Mouse (Mus musculus) CH12.LX (cell line): Measurements from ENCODE around the gene Gm49486. TPM values are rescaled to one million over a fixed set of nuclear protein-coding genes. Genes with fewer than 3 reads are reported as not detected.

ENCODE experiments used
- DNase-seq: peaks from one replicate; pipeline ENCODE4 v3.0.0-alpha.2; 2013; ENCODE audit errors: extremely low read depth
- H3K27ac ChIP-seq: 2 replicates; pipeline ENCODE4 v1.5.1; 2012; ENCODE audit warnings: low read depth, mild to moderate bottlenecking, control low read depth, moderate library complexity; ENCODE audit not compliant: insufficient read depth
- H3K27me3 ChIP-seq: replicated peaks from 2 replicates; pipeline ENCODE3; 2012; ENCODE audit warnings: inconsistent platforms
- H3K36me3 ChIP-seq, 2 experiments: replicated peaks in 1 of 2; 2 replicates each; pipeline versions ENCODE3 to v1.6.1; 2012; ENCODE audit warnings: inconsistent platforms in 1 of 2, low read length in 1 of 2, mild to moderate bottlenecking in 1 of 2, mixed read lengths in 1 of 2, moderate library complexity in 1 of 2; ENCODE audit not compliant: control insufficient read depth in 1 of 2, insufficient read depth in 1 of 2
- H3K4me1 ChIP-seq, 2 experiments: 2 replicates each; pipeline ENCODE4 v1.6.1; 2012; ENCODE audit warnings: inconsistent platforms in 1 of 2, moderate library complexity in 1 of 2; ENCODE audit not compliant: insufficient read depth in 2 of 2, control insufficient read depth in 1 of 2
- H3K4me2 ChIP-seq: 2 replicates; pipeline ENCODE4 v1.6.1; 2012; ENCODE audit warnings: low read depth, mild to moderate bottlenecking, control low read depth; ENCODE audit not compliant: poor library complexity, insufficient read depth, severe bottlenecking
- H3K4me3 ChIP-seq, 3 experiments: fragments of 150-350 bp in 1 of 3; sonication (generic) in 1 of 3; replicated peaks in 1 of 3; 2 replicates each; pipeline versions ENCODE3 to v1.5.1; 2011 to 2012; ENCODE audit warnings: low read depth in 2 of 3, low read length in 2 of 3, mild to moderate bottlenecking in 2 of 3, moderate library complexity in 2 of 3, control low read depth in 1 of 3, improper control_type of control experiment in 1 of 3, inconsistent platforms in 1 of 3, mixed read lengths in 1 of 3; ENCODE audit not compliant: poor library complexity in 1 of 3
- H3K79me2 ChIP-seq: replicated peaks from 2 replicates; pipeline ENCODE4 v1.6.1; 2012; ENCODE audit warnings: mild to moderate bottlenecking, moderate library complexity; ENCODE audit not compliant: control insufficient read depth, poor library complexity, insufficient read depth, severe bottlenecking; ENCODE audit errors: extremely low read depth
- H3K9ac ChIP-seq: 2 replicates; pipeline ENCODE4 v1.6.1; 2012; ENCODE audit warnings: low read depth, mild to moderate bottlenecking, control low read depth, moderate library complexity; ENCODE audit not compliant: insufficient read depth
- H3K9me3 ChIP-seq: replicated peaks from 2 replicates; pipeline ENCODE3; 2012; ENCODE audit warnings: low read length, inconsistent platforms, mixed read lengths
- CHD2 ChIP-seq: IDR thresholded peaks from 2 replicates; pipeline ENCODE4 v1.6.1; 2011; ENCODE audit warnings: low read length, improper control_type of control experiment
- CTCF ChIP-seq, 2 experiments: IDR thresholded peaks in 1 of 2; conservative IDR thresholded peaks in 1 of 2; 2 replicates each; pipeline ENCODE4 v1.5.1; 2011 to 2012; ENCODE audit warnings: low read depth in 2 of 2, low read length in 2 of 2, improper control_type of control experiment in 1 of 2, inconsistent platforms in 1 of 2, mild to moderate bottlenecking in 1 of 2, moderate library complexity in 1 of 2
- ETS1 ChIP-seq: conservative IDR thresholded peaks from 2 replicates; pipeline ENCODE4 v1.6.1; 2012; ENCODE audit warnings: low read depth, mild to moderate bottlenecking, inconsistent platforms, low read length, improper control_type of control experiment, moderate library complexity
- HCFC1 ChIP-seq: IDR thresholded peaks from 2 replicates; pipeline ENCODE4 v1.6.1; 2012; ENCODE audit warnings: low read depth, mild to moderate bottlenecking, inconsistent platforms, low read length, improper control_type of control experiment
- IRF4 ChIP-seq: IDR thresholded peaks from 2 replicates; pipeline ENCODE4 v1.6.1; 2014; ENCODE audit warnings: low read depth, mild to moderate bottlenecking, inconsistent platforms, low read length, improper control_type of control experiment
- JUN ChIP-seq: IDR thresholded peaks from 2 replicates; pipeline ENCODE4 v1.6.1; 2011; ENCODE audit warnings: low read depth, mild to moderate bottlenecking, low read length, improper control_type of control experiment, moderate library complexity; ENCODE audit not compliant: insufficient read depth
- MAFK ChIP-seq: IDR thresholded peaks from 2 replicates; pipeline ENCODE4 v1.6.1; 2011; ENCODE audit warnings: low read length, improper control_type of control experiment; ENCODE audit not compliant: insufficient replicate concordance
- MAX ChIP-seq: IDR thresholded peaks from 2 replicates; pipeline ENCODE4 v1.6.1; 2011; ENCODE audit warnings: low read length, improper control_type of control experiment
- MXI1 ChIP-seq: IDR thresholded peaks from 2 replicates; pipeline ENCODE4 v1.6.1; 2011; ENCODE audit warnings: mild to moderate bottlenecking, low read depth, low read length, improper control_type of control experiment
- NELFE ChIP-seq: IDR thresholded peaks from 2 replicates; pipeline ENCODE4 v1.6.1; 2011; ENCODE audit warnings: low read depth, low read length, improper control_type of control experiment
- POLR2AphosphoS2 ChIP-seq: IDR thresholded peaks from 2 replicates; pipeline ENCODE4 v1.6.1; 2011; ENCODE audit warnings: low read depth, low read length, improper control_type of control experiment
- TCF12 ChIP-seq: IDR thresholded peaks from 2 replicates; pipeline ENCODE4 v1.6.1; 2014; ENCODE audit warnings: low read depth, mild to moderate bottlenecking, inconsistent platforms, low read length, improper control_type of control experiment
- UBTF ChIP-seq: IDR thresholded peaks from 2 replicates; pipeline ENCODE4 v1.6.1; 2012; ENCODE audit warnings: low read depth, mild to moderate bottlenecking, inconsistent platforms, low read length, improper control_type of control experiment, moderate library complexity
- ZC3H11A ChIP-seq: IDR thresholded peaks from 2 replicates; pipeline ENCODE4 v1.6.1; 2012; ENCODE audit warnings: low read depth, mild to moderate bottlenecking, inconsistent platforms, low read length, improper control_type of control experiment
- ZKSCAN1 ChIP-seq: IDR thresholded peaks from 2 replicates; pipeline ENCODE4 v1.6.1; 2012; ENCODE audit warnings: low read depth, inconsistent platforms, low read length, improper control_type of control experiment, borderline replicate concordance
- ZMIZ1 ChIP-seq: IDR thresholded peaks from 2 replicates; pipeline ENCODE4 v1.6.1; 2012; ENCODE audit warnings: low read depth, mild to moderate bottlenecking, inconsistent platforms, low read length, improper control_type of control experiment
- dilution Hi-C: fragments of 300-500 bp; cut with MboI; formaldehyde crosslinking; loops from 2 replicates; pipeline ENCODE4 v1.14.3; 2020; ENCODE audit warnings: low sequenced_read_pairs; ENCODE audit not compliant: extremely low pct_unique_long_range_greater_than_20kb, extremely low pct_ligation_motif_present
- in situ Hi-C: fragments of 300-500 bp; cut with MboI; formaldehyde crosslinking; loops from 3 replicates; pipeline ENCODE4 v1.14.3; 2019; ENCODE audit warnings: low sequenced_read_pairs, low pct_ligation_motif_present, low pct_unique_long_range_greater_than_20kb, mixed read lengths
- polyA plus RNA-seq: library from polyadenylated mRNA; unstranded; fragments of >175 nt; gene quantifications from 2 replicates; pipeline ENCODE4 v1.2.1, GENCODE M21; 2012; ENCODE audit warnings: low read depth; ENCODE audit not compliant: insufficient read length
- total RNA-seq, 2 experiments: library from RNA; depleted of rRNA; stranded (reverse); fragments of 300-350 nt in 1 of 2; fragments of >200 nt in 1 of 2; gene quantifications; 2 replicates each; pipeline ENCODE4 v1.2.3; 2012 to 2014

The Gm49486 gene
- total and polyA plus RNA-seq, 3 experiments, result 0.21 to 0.77 (median 0.59) TPM

- Histone ChIP-seq H3K4me3 (no peak overlapping the region), H3K36me3 (no peaks in the 10 kb centered on the region), H3K4me2 (no peak overlapping the region), H3K4me1 (no peaks in the 10 kb centered on the region), H3K79me2 (no peaks in the 10 kb centered on the region), H3K27me3 (peaks cover 39% of the 10 kb centered on the region)
- TF ChIP-seq POLR2AphosphoS2 (no peak), MAX (no peak), MAFK (no peak)
- TF ChIP-seq, all 38 proteins: peak for 0
- no peak for DNase-seq
- dilution Hi-C loops, result no loop called here
- in situ Hi-C loops, result no loop called here
- no peak overlapping the region for H3K9ac ChIP-seq
- no peak overlapping the region for H3K27ac ChIP-seq
- H3K9me3 ChIP-seq, result no peaks in the 10 kb centered on the region
Measured at GRCm38 (mm10) chr15:79185213-79185612, 44.0 kb upstream of the Gm49486 start.

- DNase-seq, result no peak
- Histone ChIP-seq H3K27ac (no peak overlapping the region), H3K4me2 (no peak overlapping the region)
- dilution Hi-C loops, result no loop called here
- TF ChIP-seq TCF12 (no peak), CTCF (conservative IDR thresholded peaks at IDR 0.05 in 1 of 2, IDR thresholded peaks at IDR 0.05 in 1 of 2; ENCODE audit: low read depth in 2 of 2, low read length in 2 of 2) (no peak), JUN (no peak), ZKSCAN1 (no peak), ZMIZ1 (no peak), ZC3H11A (no peak), NELFE (no peak), ETS1 (no peak), IRF4 (no peak), CHD2 (no peak), MAFK (no peak), MXI1 (no peak), UBTF (no peak), HCFC1 (no peak)
- TF ChIP-seq, all 38 proteins: peak for 0
- Histone ChIP-seq H3K79me2 (no peaks in the 10 kb centered on the region), H3K4me1 (no peaks in the 10 kb centered on the region), H3K4me3 (no peak overlapping the region), H3K9ac (no peak overlapping the region), H3K9me3 (peaks cover 4% of the 10 kb centered on the region), H3K27me3 (peaks cover 19% of the 10 kb centered on the region), H3K36me3 (no peaks in the 10 kb centered on the region)
- in situ Hi-C loops, result no loop called here
Measured at GRCm38 (mm10) chr15:79187819-79188218, 41.4 kb upstream of the Gm49486 start.
